Mouse (Mus musculus): ENCODE results near the gene Anapc2.
A peak's percentile ranks its signal among the peaks of the same experiment; 100 is the strongest.

- TF ChIP-seq CTCF (IDR thresholded peaks at IDR 0.05), result peak; percentile 78
- TF ChIP-seq EP300 (IDR thresholded peaks at IDR 0.05), result peak; percentile 87; the same call in 1 of the 2 replicates
These were observed 43.8 kb upstream of the Anapc2 start for GRCm38 (mm10) chr2:25228431-25228889.

Measured in lung, postnatal 0 days (tissue).